Mouse (Mus musculus): Measurements from ENCODE around the gene Ckb. TPM values are rescaled to one million over a fixed set of nuclear protein-coding genes. Genes with fewer than 3 reads are reported as not detected.
A peak's percentile ranks its signal among the peaks of the same experiment; 100 is the strongest.

Ckb gene
- polyA plus RNA-seq, 2 experiments: 26.1 to 26.5 TPM

DNA sequence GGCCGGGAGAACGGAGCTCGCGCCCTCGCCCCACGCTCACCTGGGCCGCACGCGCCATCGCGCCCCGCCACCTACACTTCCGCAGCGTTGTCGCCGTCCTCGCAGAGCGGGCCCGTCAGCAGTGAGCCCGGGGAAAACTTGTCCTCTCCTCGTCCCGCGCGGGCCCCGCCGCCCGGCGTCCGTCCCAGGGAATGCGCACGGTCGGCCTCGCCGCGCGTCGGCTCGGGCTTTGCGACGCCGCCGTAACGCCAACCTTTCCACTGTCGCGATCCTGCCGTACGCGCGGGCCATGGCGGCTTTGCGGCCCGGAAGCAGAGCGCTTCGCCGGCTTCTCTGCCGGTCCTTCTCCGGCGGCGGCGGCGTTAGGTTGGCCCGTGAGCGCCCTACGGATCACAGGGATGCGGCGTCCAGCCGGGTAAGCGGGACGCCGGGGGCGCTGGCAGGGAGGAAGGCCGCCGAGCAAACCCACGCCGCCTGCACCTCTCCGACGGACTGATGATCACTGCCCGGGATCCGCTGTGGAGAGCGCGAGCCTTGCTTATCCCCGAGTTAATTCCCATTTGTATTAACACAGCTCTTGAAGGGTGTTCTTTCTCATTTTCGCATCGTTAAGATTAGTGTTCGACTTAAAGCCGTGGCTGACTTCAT is 41.0 kb upstream of the Ckb start, which contains the start of the genes Bag5 and Apopt1:
TSS of gene Bag5 (minus strand) at position 254 of the 648 bp plus-strand sequence.
TSS of gene Apopt1 (plus strand) at position 258 of the 648 bp plus-strand sequence.
- peak within 1 kb of the TSS; percentile 86 for H3K4me2 ChIP-seq (ENCODE audit: low read depth)
- H3K4me3 ChIP-seq (ENCODE audit: insufficient read depth in 1 of 2, low read depth in 2 of 2, low read length in 2 of 2): peak within 1 kb of the TSS; percentile 89 to 95

GRCm38 (mm10) chr12:111712476-111712875 is 40.3 kb upstream of the Ckb start:
- Histone ChIP-seq H3K9me3 (ENCODE audit: control insufficient read depth, low read length) (no peaks in the 10 kb centered on the region), H3K9ac (replicated peaks) (peak overlapping the region; percentile 87), H3K4me2 (ENCODE audit: low read depth) (peak overlapping the region; percentile 86), H3K4me3 (ENCODE audit: insufficient read depth in 1 of 2, low read depth in 2 of 2, low read length in 2 of 2) (peak overlapping the region; percentile 89 to 95), H3K27me3 (ENCODE audit: control insufficient read depth, insufficient read depth, low read length) (no peaks in the 10 kb centered on the region), H3K36me3 (replicated peaks; ENCODE audit: control insufficient read depth, insufficient read depth, low read depth) (peaks cover 23% of the 10 kb centered on the region), H3K4me1 (replicated peaks; ENCODE audit: control insufficient read depth in 2 of 2, insufficient read depth in 2 of 2, low read length in 1 of 2) (peaks cover 0 to 16% of the 10 kb centered on the region in 2 experiments), H3K27ac (no peak overlapping the region; the same call in 1 of the 2 replicates)
- no peak for DNase-seq (ENCODE audit: low read depth in 3 of 3, low spot score in 3 of 3)
- 2% methylated on average over 29 of the region's 33 CpGs for WGBS (ENCODE audit: insufficient replicate concordance)
- no peak for TF ChIP-seq EP300 (IDR thresholded peaks at IDR 0.05; ENCODE audit: low read depth)
- no peak for TF ChIP-seq CTCF (IDR thresholded peaks at IDR 0.05; ENCODE audit: low read depth)
- ATAC-seq (ENCODE audit: insufficient read depth): peak; percentile 19; the same call in 1 of the 2 replicates

More for the DNA sequence above, 41.0 kb upstream of the Ckb start, which contains the start of the genes Bag5 and Apopt1:
- no peaks in the 10 kb centered on the region for H3K27me3 ChIP-seq (ENCODE audit: control insufficient read depth, insufficient read depth, low read length)
- peak within 1 kb of the TSS; percentile 87 for H3K9ac ChIP-seq (replicated peaks)
- TF ChIP-seq EP300 (IDR thresholded peaks at IDR 0.05; ENCODE audit: low read depth): no peak
- no peak for TF ChIP-seq CTCF (IDR thresholded peaks at IDR 0.05; ENCODE audit: low read depth)
- under 1% methylated on average over 85 of the region's 86 CpGs for WGBS (ENCODE audit: insufficient replicate concordance)
- peak within 1 kb of the TSS; percentile 36 for H3K27ac ChIP-seq
- peaks cover 23% of the 10 kb centered on the region for H3K36me3 ChIP-seq (replicated peaks; ENCODE audit: control insufficient read depth, insufficient read depth, low read depth)
- ATAC-seq (ENCODE audit: insufficient read depth) (peak; percentile 86), DNase-seq (ENCODE audit: low read depth in 3 of 3, low spot score in 3 of 3) (peak; percentile 73 to 74 (median 74))
- H3K9me3 ChIP-seq (ENCODE audit: control insufficient read depth, low read length): no peaks in the 10 kb centered on the region
- H3K4me1 ChIP-seq (replicated peaks; ENCODE audit: control insufficient read depth in 2 of 2, insufficient read depth in 2 of 2, low read length in 1 of 2): peaks cover 0 to 16% of the 10 kb centered on the region in 2 experiments

DNA sequence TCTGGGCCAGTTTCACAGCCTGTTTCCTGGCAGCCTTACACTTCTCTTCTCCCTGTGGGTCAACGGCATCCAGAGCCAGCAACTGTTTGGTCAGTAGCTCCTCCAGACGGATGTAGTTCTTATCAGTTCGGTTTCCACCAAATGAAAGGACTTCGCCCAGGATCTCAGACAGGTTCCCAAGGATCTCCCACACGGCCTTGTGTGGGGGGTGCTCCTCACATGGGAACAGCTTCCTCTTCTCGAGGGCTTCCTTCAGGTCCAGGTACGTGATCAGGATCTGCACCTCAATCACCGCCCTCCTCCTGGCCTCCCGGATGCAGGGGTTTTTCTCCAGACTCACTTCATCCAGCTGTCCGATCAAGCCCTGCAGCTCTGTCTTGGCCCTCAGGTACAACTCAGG is 38.0 kb upstream of the Ckb start:
- DNase-seq (ENCODE audit: low read depth in 3 of 3, low spot score in 3 of 3) (no peak), ATAC-seq (ENCODE audit: insufficient read depth) (no peak)
- H3K36me3 ChIP-seq (replicated peaks; ENCODE audit: control insufficient read depth, insufficient read depth, low read depth): peaks cover 23% of the 10 kb centered on the region
- H3K4me2 ChIP-seq (ENCODE audit: low read depth): no peak overlapping the region
- no peak overlapping the region for H3K9ac ChIP-seq (replicated peaks)
- peaks cover 0 to 13% of the 10 kb centered on the region in 2 experiments for H3K4me1 ChIP-seq (replicated peaks; ENCODE audit: control insufficient read depth in 2 of 2, insufficient read depth in 2 of 2, low read length in 1 of 2)
- no peak overlapping the region for H3K27ac ChIP-seq
- H3K4me3 ChIP-seq (ENCODE audit: insufficient read depth in 1 of 2, low read depth in 2 of 2, low read length in 2 of 2): no peak overlapping the region
- TF ChIP-seq CTCF (IDR thresholded peaks at IDR 0.05; ENCODE audit: low read depth) (no peak), EP300 (IDR thresholded peaks at IDR 0.05; ENCODE audit: low read depth) (no peak)
- H3K9me3 ChIP-seq (ENCODE audit: control insufficient read depth, low read length): no peaks in the 10 kb centered on the region
- H3K27me3 ChIP-seq (ENCODE audit: control insufficient read depth, insufficient read depth, low read length): no peaks in the 10 kb centered on the region
- 81% methylated on average over 10 of the region's 10 CpGs for WGBS (ENCODE audit: insufficient replicate concordance)

DNA sequence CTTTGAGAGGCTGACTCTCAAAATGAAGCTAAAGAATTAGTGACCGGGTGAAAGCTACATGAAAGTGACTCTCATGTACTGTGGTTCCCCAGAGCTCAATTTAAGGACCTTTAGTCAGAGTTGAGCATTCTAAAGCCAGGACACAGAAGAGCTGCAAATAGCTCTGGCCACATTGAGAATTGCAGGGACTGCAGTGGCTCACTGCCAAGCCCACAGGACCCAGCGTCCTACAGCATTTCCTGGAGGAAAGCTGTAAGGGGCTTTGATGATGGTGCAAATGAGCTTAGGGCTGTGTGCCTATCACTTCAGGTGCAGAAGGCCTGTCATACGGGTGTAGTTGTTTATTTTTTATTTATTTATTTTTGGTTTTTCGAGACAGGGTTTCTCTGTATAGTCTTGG is 36.0 kb upstream of the Ckb start:
- no peak for ATAC-seq (ENCODE audit: insufficient read depth)
- H3K4me2 ChIP-seq (ENCODE audit: low read depth): no peak overlapping the region
- no peak overlapping the region for H3K4me3 ChIP-seq (ENCODE audit: insufficient read depth in 1 of 2, low read depth in 2 of 2, low read length in 2 of 2)
- no peak for TF ChIP-seq CTCF (IDR thresholded peaks at IDR 0.05; ENCODE audit: low read depth)
- TF ChIP-seq EP300 (IDR thresholded peaks at IDR 0.05; ENCODE audit: low read depth): no peak
- H3K9me3 ChIP-seq (ENCODE audit: control insufficient read depth, low read length): no peaks in the 10 kb centered on the region
- no peak overlapping the region for H3K9ac ChIP-seq (replicated peaks)
- peaks cover 23% of the 10 kb centered on the region for H3K36me3 ChIP-seq (replicated peaks; ENCODE audit: control insufficient read depth, insufficient read depth, low read depth)
- no peak for DNase-seq (ENCODE audit: low read depth in 3 of 3, low spot score in 3 of 3)
- no peaks in the 10 kb centered on the region for H3K27me3 ChIP-seq (ENCODE audit: control insufficient read depth, insufficient read depth, low read length)
- H3K27ac ChIP-seq: no peak overlapping the region
- 80% methylated on average over 4 of the region's 4 CpGs for WGBS (ENCODE audit: insufficient replicate concordance)
- peaks cover 0 to 8% of the 10 kb centered on the region in 2 experiments; a peak in 3 of 4 replicates for H3K4me1 ChIP-seq (replicated peaks; ENCODE audit: control insufficient read depth in 2 of 2, insufficient read depth in 2 of 2, low read length in 1 of 2)

DNA sequence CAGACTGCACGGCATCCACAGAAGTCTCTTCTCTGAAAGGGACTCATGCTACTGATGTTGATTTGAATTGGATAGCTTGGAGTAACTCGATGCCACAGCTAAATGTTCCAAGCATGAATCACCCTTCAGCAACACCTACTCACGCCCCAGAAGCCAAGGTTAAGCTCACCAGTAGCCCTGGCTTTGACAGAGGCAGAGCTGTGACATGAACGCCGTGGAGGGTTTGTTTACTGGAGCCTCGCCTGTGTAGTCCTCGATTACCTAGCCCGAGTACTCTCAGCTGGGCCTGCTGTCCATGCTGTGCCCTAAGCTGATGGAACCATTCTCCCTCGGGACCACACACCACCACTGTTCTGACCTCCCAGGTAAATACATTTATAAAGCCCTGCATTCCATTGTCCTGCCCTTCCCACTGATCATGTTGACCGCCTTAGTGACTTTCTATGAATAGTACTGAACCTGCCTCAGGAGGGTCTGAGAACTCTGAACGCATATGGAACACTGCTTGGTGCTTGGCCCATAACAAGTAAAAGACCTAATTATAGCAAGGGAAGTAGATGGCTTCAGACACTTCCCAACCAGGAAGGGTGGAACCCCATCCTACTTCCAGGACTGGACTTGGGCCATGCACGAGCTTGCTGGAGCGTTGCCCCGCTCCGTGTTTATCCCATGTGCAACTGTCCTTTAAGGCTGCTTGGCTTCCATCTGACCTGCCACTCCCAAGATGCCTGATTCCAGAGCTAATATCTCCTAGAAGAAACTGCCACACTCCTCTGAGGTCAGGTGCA is 33.2 kb upstream of the Ckb start:
- Histone ChIP-seq H3K4me3 (ENCODE audit: insufficient read depth in 1 of 2, low read depth in 2 of 2, low read length in 2 of 2) (no peak overlapping the region), H3K4me1 (replicated peaks; ENCODE audit: control insufficient read depth in 2 of 2, insufficient read depth in 2 of 2, low read length in 1 of 2) (no peaks in the 10 kb centered on the region), H3K36me3 (replicated peaks; ENCODE audit: control insufficient read depth, insufficient read depth, low read depth) (peaks cover 13% of the 10 kb centered on the region), H3K9me3 (ENCODE audit: control insufficient read depth, low read length) (no peaks in the 10 kb centered on the region), H3K4me2 (ENCODE audit: low read depth) (no peak overlapping the region), H3K27ac (no peak overlapping the region), H3K9ac (replicated peaks) (no peak overlapping the region), H3K27me3 (ENCODE audit: control insufficient read depth, insufficient read depth, low read length) (no peaks in the 10 kb centered on the region)
- DNase-seq (ENCODE audit: low read depth in 3 of 3, low spot score in 3 of 3) (no peak), ATAC-seq (ENCODE audit: insufficient read depth) (no peak)
- TF ChIP-seq CTCF (IDR thresholded peaks at IDR 0.05; ENCODE audit: low read depth) (no peak), EP300 (IDR thresholded peaks at IDR 0.05; ENCODE audit: low read depth) (no peak)
- WGBS (ENCODE audit: insufficient replicate concordance): 65% methylated on average over 15 of the region's 15 CpGs

Measured in liver, embryonic 14.5 days (tissue).